Comparison of ENCODE assay signal across 9 mouse cellular contexts in genomic region chr10:7391561-7391934, GRCm38 (mm10).
DNase-seq lines count a peak whose midpoint lies in the region; ATAC-seq and TF ChIP-seq lines count a peak whose summit lies in the region.
"Had no signal": no experiment of that assay in that cellular context is flagged by ENCODE, and none has a peak within 500 bp of the region (broad histone marks: within the 10 kb centered on the region; RNA-seq: fewer than 3 reads in every experiment).

No protein-coding gene starts in this region.

- peak overlapping the region; percentile 49 for H3K9ac ChIP-seq in forebrain, embryonic 16.5 days (replicated peaks; ENCODE audit: low read depth, low read length)
- H3K9ac ChIP-seq in neural tube, embryonic 14.5 days (replicated peaks; ENCODE audit: low read depth, low read length): no peak overlapping the region

- CTCF ChIA-PET in Patski (lab: Charles Lee): no interaction called here

- POLR2A ChIA-PET in Patski (lab: Charles Lee): no interaction called here

- H3K36me3 ChIP-seq in heart, embryonic 10.5 days: no peaks in the 10 kb centered on the region
- H3K36me3 ChIP-seq in forebrain, embryonic 16.5 days (ENCODE audit: control insufficient read depth, insufficient read depth): no peaks in the 10 kb centered on the region
- H3K36me3 ChIP-seq in limb, embryonic 10.5 days: no peaks in the 10 kb centered on the region
- H3K36me3 ChIP-seq in neural tube, embryonic 14.5 days (ENCODE audit: control insufficient read depth, insufficient read depth, low read length): no peaks in the 10 kb centered on the region
- H3K36me3 ChIP-seq: G1E had no signal

- TF ChIP-seq CTCF in Patski (IDR thresholded peaks at IDR 0.05): no peak

- DNase-seq in heart, embryonic 10.5 days (ENCODE audit: low spot score): no peak
- no peak for DNase-seq in heart, adult 8-10 months (ENCODE audit: low spot score)
- no peak for DNase-seq in Patski (ENCODE audit: low read depth, low spot score)
- peak; percentile 61 for DNase-seq in limb, embryonic 10.5 days (ENCODE audit: low spot score)
- DNase-seq in left cerebral cortex, adult 11 months (ENCODE audit: low spot score): no peak

- peaks cover 28% of the 10 kb centered on the region for H3K27me3 ChIP-seq in heart, embryonic 10.5 days (ENCODE audit: insufficient read depth, poor library complexity, severe bottlenecking)
- H3K27me3 ChIP-seq in Patski: no peaks in the 10 kb centered on the region
- H3K27me3 ChIP-seq in forebrain, embryonic 16.5 days (replicated peaks; ENCODE audit: control insufficient read depth, insufficient read depth, low read length): peaks cover 16% of the 10 kb centered on the region
- peaks cover 49% of the 10 kb centered on the region for H3K27me3 ChIP-seq in limb, embryonic 10.5 days (ENCODE audit: low read depth, poor library complexity, severe bottlenecking)
- peaks cover 20% of the 10 kb centered on the region for H3K27me3 ChIP-seq in neural tube, embryonic 14.5 days (ENCODE audit: control insufficient read depth, insufficient read depth, low read length)

- peak overlapping the region; percentile 99 for H3K4me2 ChIP-seq in forebrain, embryonic 16.5 days (ENCODE audit: low read length)
- H3K4me2 ChIP-seq in neural tube, embryonic 14.5 days (ENCODE audit: low read depth, low read length): peak overlapping the region; percentile 89

- H3K4me3 ChIP-seq in heart, embryonic 10.5 days: peak overlapping the region; percentile 74
- peak overlapping the region; percentile 63 for H3K4me3 ChIP-seq in forebrain, embryonic 16.5 days (replicated peaks; ENCODE audit: low read length)
- H3K4me3 ChIP-seq in limb, embryonic 10.5 days: peak overlapping the region; percentile 63
- H3K4me3 ChIP-seq in neural tube, embryonic 14.5 days (ENCODE audit: low read depth, low read length): peak overlapping the region; percentile 42

- ATAC-seq in Patski: peak; percentile 45
- peak; percentile 58 for ATAC-seq in forebrain, embryonic 16.5 days
- peak; percentile 61 for ATAC-seq in neural tube, embryonic 14.5 days (ENCODE audit: low read depth)
- ATAC-seq in erythroid progenitor cell, adult 5-6 weeks (replicated peaks; ENCODE audit: low FRiP score, poor library complexity, severe bottlenecking): no peak

- H3K9me3 ChIP-seq in heart, embryonic 10.5 days: no peaks in the 10 kb centered on the region
- no peaks in the 10 kb centered on the region for H3K9me3 ChIP-seq in forebrain, embryonic 16.5 days (ENCODE audit: control insufficient read depth, low read length)
- H3K9me3 ChIP-seq in limb, embryonic 10.5 days (replicated peaks): no peaks in the 10 kb centered on the region
- H3K9me3 ChIP-seq in neural tube, embryonic 14.5 days (ENCODE audit: control insufficient read depth, low read length): no peaks in the 10 kb centered on the region

- in situ Hi-C loops in Patski (cut with MboI; ENCODE audit: low pct_unique_long_range_greater_than_20kb): no loop called here

- H3K27ac ChIP-seq in heart, embryonic 10.5 days: 0 out of 2 replicates have a peak overlapping the region, but pooled peaks have one; percentile 59
- no peak overlapping the region for H3K27ac ChIP-seq in forebrain, embryonic 16.5 days (ENCODE audit: low read length)
- H3K27ac ChIP-seq in limb, embryonic 10.5 days: peak overlapping the region; percentile 56; the same call in 1 of the 2 replicates
- H3K27ac ChIP-seq in neural tube, embryonic 14.5 days (ENCODE audit: low read depth, low read length): no peak overlapping the region

- peaks cover 17% of the 10 kb centered on the region for H3K4me1 ChIP-seq in heart, embryonic 10.5 days
- peaks cover 23% of the 10 kb centered on the region for H3K4me1 ChIP-seq in forebrain, embryonic 16.5 days (replicated peaks; ENCODE audit: control insufficient read depth, insufficient read depth, low read length)
- H3K4me1 ChIP-seq in limb, embryonic 10.5 days: peaks cover 25% of the 10 kb centered on the region
- peaks cover 7% of the 10 kb centered on the region for H3K4me1 ChIP-seq in neural tube, embryonic 14.5 days (ENCODE audit: control insufficient read depth, insufficient read depth, low read length)

- WGBS in heart, embryonic 10.5 days: 0% methylated on average over 20 of the region's 20 CpGs
- 0% methylated on average over 15 of the region's 20 CpGs for WGBS in forebrain, embryonic 16.5 days
- under 1% methylated on average over 20 of the region's 20 CpGs for WGBS in limb, embryonic 10.5 days
- whole genome bisulfite sequencing in neural tube, embryonic 14.5 days: 1% methylated on average over 20 of the region's 20 CpGs

Comparison
In these comparisons a context has a peak if more than half of its experiments do, and no peak if none do; other contexts are left out.
1. H3K27ac ChIP-seq: peak in heart, embryonic 10.5 days (single experiment) and limb, embryonic 10.5 days (single experiment); none in forebrain, embryonic 16.5 days (single experiment) and neural tube, embryonic 14.5 days (single experiment).
2. Peak in every context shown above with its lines, with median percentiles within 50 percentile points of each other: H3K4me3 ChIP-seq.